Mouse (Mus musculus) kidney, embryonic 14.5 days (tissue): ENCODE data around the gene Rabepk. TPM values are rescaled to one million over a fixed set of nuclear protein-coding genes. Genes with fewer than 3 reads are reported as not detected.
"Not testable (repeated sequence)": the region's sequence is repeated elsewhere in the genome, so short reads cannot be mapped to it uniquely, and the experiment has no call there.

Experiments used
- ATAC-seq: fragments of 200-750 bp; cut with Nextera tagmentation; 2 replicates; pipeline ENCODE4 v1.8.0; 2017; ENCODE audit warnings: moderate number of reproducible peaks, mild to moderate bottlenecking, moderate TSS enrichment, moderate library complexity; ENCODE audit not compliant: low FRiP score, low TSS enrichment
- H3K27ac ChIP-seq: fragments of 300-500 bp; sonication (generic); 2 replicates; pipeline ENCODE4 v1.5.1; 2014; ENCODE audit warnings: low read depth, mild to moderate bottlenecking, low read length, moderate library complexity, mixed read lengths
- H3K27me3 ChIP-seq: fragments of 300-500 bp; sonication (generic); 2 replicates; pipeline ENCODE4 v1.6.1; 2014; ENCODE audit warnings: mild to moderate bottlenecking, low read length; ENCODE audit not compliant: control insufficient read depth, insufficient read depth
- H3K36me3 ChIP-seq: fragments of 300-500 bp; sonication (generic); 2 replicates; pipeline ENCODE4 v1.6.1; 2014; ENCODE audit warnings: low read length, mixed read lengths; ENCODE audit not compliant: control insufficient read depth, insufficient read depth
- H3K4me1 ChIP-seq: fragments of 300-500 bp; sonication (generic); 2 replicates; pipeline ENCODE4 v1.6.1; 2014; ENCODE audit warnings: low read length, mixed read lengths; ENCODE audit not compliant: control insufficient read depth, insufficient read depth
- H3K4me2 ChIP-seq: fragments of 300-500 bp; sonication (generic); replicated peaks from 2 replicates; pipeline ENCODE4 v1.6.1; 2014; ENCODE audit warnings: low read depth, mild to moderate bottlenecking, low read length
- H3K4me3 ChIP-seq: fragments of 300-500 bp; sonication (generic); 2 replicates; pipeline ENCODE4 v1.5.1; 2014; ENCODE audit warnings: mild to moderate bottlenecking, low read length
- H3K9ac ChIP-seq: fragments of 300-500 bp; sonication (generic); 2 replicates; pipeline ENCODE4 v1.6.1; 2014; ENCODE audit warnings: low read depth, mild to moderate bottlenecking, low read length, moderate library complexity
- H3K9me3 ChIP-seq: fragments of 300-500 bp; sonication (generic); 2 replicates; pipeline ENCODE4 v1.6.1; 2016; ENCODE audit warnings: low read length; ENCODE audit not compliant: control insufficient read depth
- WGBS: fragments of 180-500 bp; shearing (Covaris S2); extraction: QIAGEN DNeasy Blood & Tissue Kit; methylation state at CpG from one replicate; pipeline ENCODE4 v1.1.7; 2014; 5-methylcytosine and 5-hydroxymethylcytosine counted together
- polyA plus RNA-seq: library from polyadenylated mRNA; unstranded; fragments of >200 nt; fragmentation: Nextera tagmentation; extraction: Ambion mirVana; gene quantifications from 2 replicates; pipeline ENCODE4 v1.2.1, GENCODE M21; 2014

Gene Rabepk
- polyA plus RNA-seq, 1 experiment from 2014 or later, result 35.9 TPM

- Histone ChIP-seq H3K9me3 (no peaks in the 10 kb centered on the region), H3K4me2 (peak overlapping the region; percentile 71; the same call in 1 of the 2 replicates), H3K36me3 (peaks cover 15% of the 10 kb centered on the region; the same call in 1 of the 2 replicates), H3K4me1 (peaks cover 13% of the 10 kb centered on the region; the same call in 1 of the 2 replicates), H3K4me3 (peak overlapping the region; percentile 73; the same call in 1 of the 2 replicates), H3K27ac (peak overlapping the region; percentile 65; the same call in 1 of the 2 replicates), H3K9ac (peak overlapping the region; percentile 78; the same call in 1 of the 2 replicates), H3K27me3 (no peaks in the 10 kb centered on the region)
- no peak for ATAC-seq
- 77% methylated on average over 7 of the region's 7 CpGs for WGBS
Observed at GRCm38 (mm10) chr2:34800371-34800770, 659 bp upstream of the Rabepk start.

DNA sequence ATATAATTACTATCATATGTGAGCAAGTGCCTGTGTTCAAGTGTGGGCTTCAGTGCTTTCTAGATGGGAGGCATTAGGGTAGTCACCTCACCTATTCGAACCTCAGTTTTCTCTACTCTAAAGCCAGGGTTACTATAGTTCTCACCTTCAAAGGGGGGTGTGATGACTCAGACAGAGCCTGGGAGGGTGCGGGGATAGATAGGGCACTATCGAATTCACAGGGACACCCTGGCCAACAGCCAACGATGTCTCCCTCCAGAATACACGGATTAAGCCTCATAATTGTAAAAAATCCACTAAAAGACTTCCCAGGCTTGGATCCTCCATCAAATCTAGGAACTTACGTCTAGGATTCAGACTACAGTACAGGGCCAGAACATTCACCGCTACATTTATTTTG lies 4.3 kb downstream of the Rabepk start:
- H3K36me3 ChIP-seq, result peaks cover 13% of the 10 kb centered on the region; the same call in 1 of the 2 replicates
- 95% methylated on average over 7 of the region's 7 CpGs for WGBS
- no peak overlapping the region for H3K4me2 ChIP-seq
- peaks cover 4% of the 10 kb centered on the region; the same call in 1 of the 2 replicates for H3K4me1 ChIP-seq
- H3K27ac ChIP-seq, result no peak overlapping the region
- ATAC-seq, result no peak
- no peak overlapping the region for H3K9ac ChIP-seq
- H3K4me3 ChIP-seq, result no peak overlapping the region
- H3K27me3 ChIP-seq, result no peaks in the 10 kb centered on the region
- H3K9me3 ChIP-seq, result no peaks in the 10 kb centered on the region

GRCm38 (mm10) chr2:34794511-34794910 lies 5.2 kb downstream of the Rabepk start:
- H3K36me3 ChIP-seq, result peaks cover 13% of the 10 kb centered on the region; the same call in 1 of the 2 replicates
- no peak overlapping the region for H3K4me2 ChIP-seq
- peaks cover 4% of the 10 kb centered on the region; the same call in 1 of the 2 replicates for H3K4me1 ChIP-seq
- ATAC-seq, result no peak
- H3K27me3 ChIP-seq, result no peaks in the 10 kb centered on the region
- no peak overlapping the region for H3K27ac ChIP-seq
- H3K9ac ChIP-seq, result no peak overlapping the region
- H3K9me3 ChIP-seq, result no peaks in the 10 kb centered on the region
- H3K4me3 ChIP-seq, result no peak overlapping the region
- 93% methylated on average over 2 of the region's 2 CpGs for WGBS

GRCm38 (mm10) chr2:34792543-34792942 lies 7.2 kb downstream of the Rabepk start:
- WGBS, result 85% methylated on average over 2 of the region's 2 CpGs
- not testable (repeated sequence) for ATAC-seq

DNA sequence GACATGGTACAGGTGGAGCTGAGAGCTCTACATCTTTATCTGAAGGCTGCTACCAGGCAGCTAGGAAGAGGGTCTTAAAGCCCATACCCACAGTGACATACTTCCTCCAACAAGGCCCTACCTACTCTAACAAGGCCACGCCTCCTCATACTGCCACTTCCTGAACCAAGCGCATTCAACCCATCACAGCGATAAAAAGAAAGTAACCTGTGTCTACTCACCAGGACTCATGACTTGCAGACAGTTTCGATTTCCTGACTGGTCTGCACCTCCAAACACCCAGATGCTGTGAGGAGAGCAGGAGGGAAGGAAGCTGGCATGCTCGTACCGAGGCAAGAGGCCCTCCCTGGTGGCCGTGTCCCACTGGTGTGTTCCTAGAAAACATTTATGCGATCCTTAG lies 9.4 kb downstream of the Rabepk start:
- whole genome bisulfite sequencing, result 92% methylated on average over 8 of the region's 8 CpGs

More at GRCm38 (mm10) chr2:34792543-34792942, 7.2 kb downstream of the Rabepk start:
- peaks cover 20% of the 10 kb centered on the region; the same call in 1 of the 2 replicates for H3K36me3 ChIP-seq
- not testable (repeated sequence) for H3K4me2 ChIP-seq, H3K27me3 ChIP-seq, H3K9me3 ChIP-seq, H3K27ac ChIP-seq, H3K4me3 ChIP-seq, H3K9ac ChIP-seq, H3K4me1 ChIP-seq

DNA sequence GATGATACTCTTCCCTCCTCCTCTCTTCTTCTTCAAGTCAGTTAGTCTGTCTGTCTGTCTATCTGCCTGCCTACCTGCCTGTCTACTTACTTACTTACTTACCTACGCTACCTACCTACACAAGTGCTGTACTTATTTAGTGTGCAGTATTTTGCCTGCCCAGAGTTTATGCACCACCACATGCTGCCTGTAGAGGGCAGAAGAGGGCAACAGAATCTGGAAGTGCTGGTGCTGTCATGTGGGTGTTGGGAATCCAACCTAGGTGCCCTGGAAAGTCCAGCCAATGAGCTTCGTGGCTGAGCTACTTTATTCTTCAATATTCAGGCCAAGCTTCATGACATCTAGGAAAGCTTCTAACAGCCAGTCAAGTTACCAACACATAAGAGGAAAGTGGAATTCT lies 15.6 kb downstream of the Rabepk start:
- H3K4me3 ChIP-seq, result no peak overlapping the region
- H3K27ac ChIP-seq, result no peak overlapping the region
- no peak overlapping the region for H3K4me2 ChIP-seq
- H3K4me1 ChIP-seq, result no peaks in the 10 kb centered on the region
- H3K9ac ChIP-seq, result no peak overlapping the region
- H3K36me3 ChIP-seq, result peaks cover 61% of the 10 kb centered on the region
- no peaks in the 10 kb centered on the region for H3K9me3 ChIP-seq
- no peaks in the 10 kb centered on the region for H3K27me3 ChIP-seq
- 79% methylated on average over 2 of the region's 2 CpGs for WGBS
- ATAC-seq, result no peak

More for the DNA sequence above, 9.4 kb downstream of the Rabepk start:
- no peaks in the 10 kb centered on the region for H3K4me1 ChIP-seq
- no peak for ATAC-seq
- H3K36me3 ChIP-seq, result peaks cover 27% of the 10 kb centered on the region; the same call in 1 of the 2 replicates
- no peak overlapping the region for H3K9ac ChIP-seq
- no peak overlapping the region for H3K4me2 ChIP-seq
- no peak overlapping the region for H3K27ac ChIP-seq
- no peaks in the 10 kb centered on the region for H3K9me3 ChIP-seq
- no peak overlapping the region for H3K4me3 ChIP-seq
- H3K27me3 ChIP-seq, result no peaks in the 10 kb centered on the region

- H3K4me2 ChIP-seq, result no peak overlapping the region
- no peaks in the 10 kb centered on the region for H3K9me3 ChIP-seq
- peaks cover 65% of the 10 kb centered on the region for H3K36me3 ChIP-seq
- no peaks in the 10 kb centered on the region for H3K4me1 ChIP-seq
- no peak overlapping the region for H3K9ac ChIP-seq
- H3K4me3 ChIP-seq, result no peak overlapping the region
- no peaks in the 10 kb centered on the region for H3K27me3 ChIP-seq
- 89% methylated on average over 14 of the region's 14 CpGs for WGBS
- ATAC-seq, result no peak
- H3K27ac ChIP-seq, result no peak overlapping the region
Observed at GRCm38 (mm10) chr2:34783064-34784020, 16.4 kb downstream of the Rabepk start.

DNA sequence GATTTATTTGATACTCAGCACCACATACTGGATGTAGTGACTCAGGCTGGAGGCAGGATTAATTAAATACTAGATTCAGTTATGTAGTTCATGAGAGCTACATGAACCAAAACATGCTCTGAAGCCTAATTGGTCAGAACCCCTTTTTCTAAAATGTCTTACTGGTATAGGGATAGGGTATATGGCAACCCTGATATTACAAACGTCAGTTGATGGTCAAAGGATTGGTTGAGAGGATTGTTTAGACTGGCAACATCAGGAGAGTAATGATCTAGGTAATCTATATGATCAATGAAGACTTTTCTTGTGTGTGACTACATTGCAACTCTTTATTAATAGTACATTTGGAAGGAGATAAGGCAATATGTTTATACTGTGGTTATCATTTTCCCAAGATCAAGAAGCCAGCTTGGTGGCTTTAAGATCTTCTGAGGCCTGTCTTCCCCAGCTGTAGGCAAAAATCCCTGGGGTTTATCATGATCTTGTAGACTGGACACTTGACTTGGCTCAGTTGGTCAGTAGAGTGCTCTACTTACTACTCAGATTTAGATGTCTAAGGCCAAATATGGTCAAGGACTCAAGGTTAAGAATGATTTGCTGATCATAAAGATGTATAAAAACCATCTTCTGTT lies 22.4 kb downstream of the Rabepk start:
- H3K4me2 ChIP-seq, result peak overlapping the region; percentile 26; the same call in 1 of the 2 replicates
- H3K36me3 ChIP-seq, result peaks cover 79% of the 10 kb centered on the region
- H3K9me3 ChIP-seq, result no peaks in the 10 kb centered on the region
- H3K4me1 ChIP-seq, result peaks cover 37% of the 10 kb centered on the region
- no peak overlapping the region for H3K9ac ChIP-seq
- 57% methylated on average over 1 of the region's 1 CpGs for WGBS
- ATAC-seq, result no peak
- H3K4me3 ChIP-seq, result no peak overlapping the region; the same call in 1 of the 2 replicates
- H3K27me3 ChIP-seq, result no peaks in the 10 kb centered on the region
- H3K27ac ChIP-seq, result no peak overlapping the region
